Mouse (Mus musculus): ENCODE measurements around the gene Tfdp2. TPM values are rescaled to one million over a fixed set of nuclear protein-coding genes. Genes with fewer than 3 reads are reported as not detected.

The Tfdp2 gene
- polyA plus RNA-seq, 1 experiment from 2014 or later: 64.9 TPM

DNA sequence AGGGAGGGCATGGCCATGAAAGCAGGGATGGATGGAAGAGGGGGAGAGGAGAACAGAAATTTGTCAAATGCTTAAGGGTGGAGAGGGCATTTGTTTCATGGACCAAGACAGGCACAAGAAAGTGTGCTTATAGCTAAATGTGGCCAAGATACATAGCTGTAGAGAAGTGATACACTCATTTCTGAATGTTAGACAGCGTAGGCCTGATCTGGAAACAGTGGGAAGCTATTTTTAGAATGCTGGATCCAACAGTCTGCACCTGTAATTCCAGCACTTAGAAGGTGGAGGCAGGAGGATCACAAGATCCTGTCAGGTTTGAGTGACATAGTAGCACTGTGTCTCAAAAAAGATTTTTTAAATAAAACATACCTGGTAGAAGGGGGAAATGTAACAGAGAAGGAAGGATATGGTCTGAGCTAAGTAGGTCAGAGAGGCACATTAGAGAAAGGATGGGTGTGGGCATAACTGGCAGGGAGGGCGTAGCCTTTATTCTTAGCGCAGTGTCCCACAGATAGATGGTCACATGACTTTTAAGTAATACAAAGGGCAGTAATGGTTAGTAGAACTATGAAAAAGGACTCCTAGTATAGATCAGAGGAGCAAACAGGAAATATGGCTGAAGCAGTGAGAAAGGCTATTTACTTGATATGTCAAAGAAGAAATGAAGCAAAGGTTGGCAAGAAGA, 103.4 kb downstream of the Tfdp2 start:
- Histone ChIP-seq H3K27me3 (ENCODE audit: control insufficient read depth, insufficient read depth, low read length) (no peaks in the 10 kb centered on the region), H3K9ac (ENCODE audit: low read length) (no peak overlapping the region), H3K4me1 (ENCODE audit: control insufficient read depth, insufficient read depth, low read length) (no peaks in the 10 kb centered on the region), H3K4me2 (ENCODE audit: low read depth) (no peak overlapping the region), H3K9me3 (ENCODE audit: control insufficient read depth, low read length) (no peaks in the 10 kb centered on the region), H3K27ac (ENCODE audit: low read depth, low read length) (no peak overlapping the region), H3K4me3 (ENCODE audit: low read depth, low read length) (no peak overlapping the region), H3K36me3 (ENCODE audit: control insufficient read depth, insufficient read depth, low read length) (peaks cover 7% of the 10 kb centered on the region; the same call in 1 of the 2 replicates)
- WGBS: 95% methylated on average over 3 of the region's 3 CpGs
- ATAC-seq (ENCODE audit: insufficient read depth, low FRiP score, low TSS enrichment) (no peak), DNase-seq (ENCODE audit: low spot score) (no peak)

- 66% methylated on average over 3 of the region's 3 CpGs for WGBS
- no peaks in the 10 kb centered on the region for H3K27me3 ChIP-seq (ENCODE audit: control insufficient read depth, insufficient read depth, low read length)
- peaks cover 7% of the 10 kb centered on the region for H3K36me3 ChIP-seq (ENCODE audit: control insufficient read depth, insufficient read depth, low read length)
- no peak overlapping the region for H3K4me3 ChIP-seq (ENCODE audit: low read depth, low read length)
- ATAC-seq (ENCODE audit: insufficient read depth, low FRiP score, low TSS enrichment) (no peak), DNase-seq (ENCODE audit: low spot score) (no peak)
- H3K4me1 ChIP-seq (ENCODE audit: control insufficient read depth, insufficient read depth, low read length): no peaks in the 10 kb centered on the region
- no peaks in the 10 kb centered on the region for H3K9me3 ChIP-seq (ENCODE audit: control insufficient read depth, low read length)
- no peak overlapping the region for H3K27ac ChIP-seq (ENCODE audit: low read depth, low read length)
- H3K4me2 ChIP-seq (ENCODE audit: low read depth): no peak overlapping the region
- no peak overlapping the region for H3K9ac ChIP-seq (ENCODE audit: low read length)
These were observed 112.7 kb downstream of the Tfdp2 start for GRCm38 (mm10) chr9:96308816-96309215.

DNA sequence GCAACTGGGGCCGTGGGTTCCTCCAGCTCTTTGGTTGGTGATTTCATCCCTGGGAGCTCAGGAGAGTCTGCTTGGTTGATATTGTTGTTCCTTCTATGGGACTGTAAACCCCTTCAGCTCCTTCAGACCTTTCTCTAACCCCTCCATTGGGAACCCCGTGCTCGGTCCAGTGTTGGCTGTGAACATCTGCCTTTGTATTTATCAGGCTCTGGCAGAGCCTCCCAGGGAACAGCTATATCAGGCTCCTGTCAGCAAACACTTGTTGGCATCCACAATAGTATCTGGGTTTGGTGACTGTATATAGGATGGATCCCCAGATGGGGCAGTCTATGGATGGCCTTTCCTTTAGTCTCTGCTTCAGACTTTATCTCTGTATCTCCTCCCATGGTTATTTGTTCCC, 116.0 kb downstream of the Tfdp2 start:
- WGBS: 94% methylated on average over 3 of the region's 3 CpGs
- Histone ChIP-seq H3K4me1 (ENCODE audit: control insufficient read depth, insufficient read depth, low read length) (no peaks in the 10 kb centered on the region), H3K27ac (ENCODE audit: low read depth, low read length) (no peak overlapping the region), H3K27me3 (ENCODE audit: control insufficient read depth, insufficient read depth, low read length) (no peaks in the 10 kb centered on the region), H3K36me3 (ENCODE audit: control insufficient read depth, insufficient read depth, low read length) (peaks cover 7% of the 10 kb centered on the region), H3K4me2 (ENCODE audit: low read depth) (no peak overlapping the region), H3K9me3 (ENCODE audit: control insufficient read depth, low read length) (no peaks in the 10 kb centered on the region), H3K9ac (ENCODE audit: low read length) (no peak overlapping the region), H3K4me3 (ENCODE audit: low read depth, low read length) (no peak overlapping the region)
- ATAC-seq (ENCODE audit: insufficient read depth, low FRiP score, low TSS enrichment): no peak
- DNase-seq (ENCODE audit: low spot score): no peak

DNA sequence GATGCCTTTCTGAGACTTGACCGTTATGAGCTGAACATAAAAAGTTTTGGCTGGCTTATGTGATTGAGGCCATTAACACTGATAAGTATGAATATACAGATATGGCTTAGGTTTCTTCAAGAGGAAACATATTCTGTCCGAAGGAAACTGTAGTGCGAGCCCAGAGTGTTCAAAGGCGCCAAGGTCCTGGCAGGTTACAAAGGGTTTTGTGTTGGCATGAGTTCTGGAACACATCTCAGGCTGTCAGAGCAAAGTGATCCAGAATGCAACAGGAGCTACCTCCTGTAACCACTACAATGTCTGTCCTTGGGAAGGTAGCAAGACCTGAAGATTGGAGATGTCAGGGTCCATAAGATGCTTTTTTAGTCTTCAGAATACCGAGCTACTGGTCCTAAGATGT, 123.3 kb downstream of the Tfdp2 start:
- Histone ChIP-seq H3K27ac (ENCODE audit: low read depth, low read length) (no peak overlapping the region), H3K4me3 (ENCODE audit: low read depth, low read length) (no peak overlapping the region), H3K9ac (ENCODE audit: low read length) (no peak overlapping the region), H3K27me3 (ENCODE audit: control insufficient read depth, insufficient read depth, low read length) (no peaks in the 10 kb centered on the region), H3K9me3 (ENCODE audit: control insufficient read depth, low read length) (no peaks in the 10 kb centered on the region), H3K4me1 (ENCODE audit: control insufficient read depth, insufficient read depth, low read length) (no peaks in the 10 kb centered on the region), H3K4me2 (ENCODE audit: low read depth) (no peak overlapping the region), H3K36me3 (ENCODE audit: control insufficient read depth, insufficient read depth, low read length) (peaks cover 4% of the 10 kb centered on the region)
- no peak for ATAC-seq (ENCODE audit: insufficient read depth, low FRiP score, low TSS enrichment)
- DNase-seq (ENCODE audit: low spot score): no peak
- 96% methylated on average over 5 of the region's 5 CpGs for WGBS

GRCm38 (mm10) chr9:96320551-96320980, 124.5 kb downstream of the Tfdp2 start:
- H3K27ac ChIP-seq (ENCODE audit: low read depth, low read length): no peak overlapping the region
- ATAC-seq (ENCODE audit: insufficient read depth, low FRiP score, low TSS enrichment) (no peak), DNase-seq (ENCODE audit: low spot score) (no peak)
- no peak overlapping the region for H3K9ac ChIP-seq (ENCODE audit: low read length)
- no peaks in the 10 kb centered on the region for H3K4me1 ChIP-seq (ENCODE audit: control insufficient read depth, insufficient read depth, low read length)
- no peak overlapping the region for H3K4me3 ChIP-seq (ENCODE audit: low read depth, low read length)
- H3K27me3 ChIP-seq (ENCODE audit: control insufficient read depth, insufficient read depth, low read length): no peaks in the 10 kb centered on the region
- WGBS: 88% methylated on average over 6 of the region's 6 CpGs
- H3K9me3 ChIP-seq (ENCODE audit: control insufficient read depth, low read length): no peaks in the 10 kb centered on the region
- peaks cover 2% of the 10 kb centered on the region; the same call in 1 of the 2 replicates for H3K36me3 ChIP-seq (ENCODE audit: control insufficient read depth, insufficient read depth, low read length)
- H3K4me2 ChIP-seq (ENCODE audit: low read depth): no peak overlapping the region

DNA sequence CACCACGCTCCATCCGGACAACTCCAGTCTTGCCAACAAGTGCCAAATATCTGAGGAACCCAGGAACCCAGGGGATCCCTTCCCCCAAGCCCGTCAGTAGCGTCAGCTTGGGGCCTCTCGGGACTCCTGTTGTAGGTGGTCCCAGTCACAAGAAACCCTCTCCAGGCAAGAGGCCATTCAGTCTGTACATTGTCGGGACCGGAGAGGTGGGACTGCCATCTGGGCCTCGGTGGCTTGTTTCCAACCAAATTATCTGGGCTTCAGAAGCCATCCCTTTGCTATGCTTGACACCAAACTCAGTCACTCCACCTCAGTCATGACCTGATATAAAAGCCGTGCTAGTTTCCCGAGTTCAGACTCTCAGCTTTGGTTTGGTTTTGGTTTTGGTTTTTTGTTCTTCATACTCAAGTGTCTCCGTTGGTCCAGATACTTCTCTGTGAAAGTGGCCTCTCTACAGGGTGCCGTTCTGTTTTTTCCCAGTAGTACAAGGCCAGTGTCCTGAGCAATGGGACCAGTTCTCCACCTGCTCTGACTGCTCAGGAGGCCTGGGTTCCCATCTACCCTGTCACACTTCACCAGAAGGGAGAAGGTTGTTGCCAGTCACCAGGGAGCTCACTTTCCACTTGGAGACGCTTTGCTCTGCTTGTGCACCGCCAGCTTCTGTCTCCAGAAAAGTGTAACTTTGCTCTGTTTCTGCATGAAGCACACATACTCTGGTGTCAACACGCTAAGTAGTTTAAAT, 126.5 kb downstream of the Tfdp2 start:
- no peak overlapping the region for H3K4me2 ChIP-seq (ENCODE audit: low read depth)
- no peak overlapping the region for H3K4me3 ChIP-seq (ENCODE audit: low read depth, low read length)
- no peaks in the 10 kb centered on the region for H3K4me1 ChIP-seq (ENCODE audit: control insufficient read depth, insufficient read depth, low read length)
- H3K9ac ChIP-seq (ENCODE audit: low read length): no peak overlapping the region
- peaks cover 2% of the 10 kb centered on the region; the same call in 1 of the 2 replicates for H3K36me3 ChIP-seq (ENCODE audit: control insufficient read depth, insufficient read depth, low read length)
- H3K27me3 ChIP-seq (ENCODE audit: control insufficient read depth, insufficient read depth, low read length): no peaks in the 10 kb centered on the region
- WGBS: 89% methylated on average over 15 of the region's 15 CpGs
- no peaks in the 10 kb centered on the region for H3K9me3 ChIP-seq (ENCODE audit: control insufficient read depth, low read length)
- no peak for ATAC-seq (ENCODE audit: insufficient read depth, low FRiP score, low TSS enrichment)
- DNase-seq (ENCODE audit: low spot score): no peak
- H3K27ac ChIP-seq (ENCODE audit: low read depth, low read length): no peak overlapping the region

DNA sequence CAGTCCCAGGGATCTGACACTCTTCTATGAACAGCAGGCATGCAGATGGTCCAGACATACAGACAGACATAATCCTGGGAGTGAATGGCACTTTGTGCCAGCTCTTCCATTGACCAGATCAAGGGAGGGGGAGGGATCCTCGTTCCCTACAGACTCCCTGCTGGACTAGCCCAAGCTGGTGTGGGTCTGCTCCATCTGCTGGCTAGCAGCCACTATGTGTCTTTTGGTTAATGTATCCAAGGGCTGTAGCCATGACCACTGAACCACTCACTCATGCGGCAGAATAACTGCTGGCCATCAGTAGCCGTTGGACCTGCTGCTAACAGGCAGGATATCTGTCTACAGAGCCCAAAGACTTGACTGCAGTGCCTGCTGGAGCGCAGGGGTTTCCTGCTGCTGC, 128.4 kb downstream of the Tfdp2 start:
- Histone ChIP-seq H3K27ac (ENCODE audit: low read depth, low read length) (no peak overlapping the region), H3K9ac (ENCODE audit: low read length) (no peak overlapping the region), H3K4me1 (ENCODE audit: control insufficient read depth, insufficient read depth, low read length) (no peaks in the 10 kb centered on the region), H3K9me3 (ENCODE audit: control insufficient read depth, low read length) (no peaks in the 10 kb centered on the region), H3K4me2 (ENCODE audit: low read depth) (no peak overlapping the region), H3K27me3 (ENCODE audit: control insufficient read depth, insufficient read depth, low read length) (no peaks in the 10 kb centered on the region), H3K36me3 (ENCODE audit: control insufficient read depth, insufficient read depth, low read length) (no peaks in the 10 kb centered on the region; the same call in 1 of the 2 replicates), H3K4me3 (ENCODE audit: low read depth, low read length) (no peak overlapping the region)
- 57% methylated on average over 4 of the region's 4 CpGs for WGBS
- ATAC-seq (ENCODE audit: insufficient read depth, low FRiP score, low TSS enrichment) (peak; percentile 38; the same call in 1 of the 2 replicates), DNase-seq (ENCODE audit: low spot score) (no peak)

DNA sequence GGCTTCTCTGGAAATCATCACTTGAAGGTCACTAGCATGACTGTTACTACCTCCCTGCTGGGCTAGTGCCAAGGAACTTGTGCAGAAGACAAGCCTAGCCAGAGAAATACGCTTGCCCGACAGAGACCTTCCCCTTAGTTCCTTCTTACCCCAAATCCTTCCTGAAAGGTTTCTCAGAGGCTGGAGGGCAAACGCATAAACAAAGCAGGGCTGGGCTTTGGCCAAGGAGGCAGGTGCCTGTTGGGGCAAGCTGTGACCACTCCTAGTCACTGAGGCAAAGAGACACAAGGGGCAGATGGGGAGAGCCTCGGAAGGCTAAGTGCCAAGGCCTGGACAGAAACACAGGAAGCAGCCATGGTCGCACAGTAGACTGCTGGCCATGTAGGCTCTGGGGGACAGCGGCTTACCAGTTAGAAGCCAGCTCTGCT, 130.4 kb downstream of the Tfdp2 start:
- Histone ChIP-seq H3K36me3 (ENCODE audit: control insufficient read depth, insufficient read depth, low read length) (no peaks in the 10 kb centered on the region; the same call in none of the 2 replicates), H3K27me3 (ENCODE audit: control insufficient read depth, insufficient read depth, low read length) (no peaks in the 10 kb centered on the region), H3K27ac (ENCODE audit: low read depth, low read length) (no peak overlapping the region), H3K9me3 (ENCODE audit: control insufficient read depth, low read length) (no peaks in the 10 kb centered on the region), H3K4me1 (ENCODE audit: control insufficient read depth, insufficient read depth, low read length) (no peaks in the 10 kb centered on the region), H3K4me2 (ENCODE audit: low read depth) (no peak overlapping the region), H3K9ac (ENCODE audit: low read length) (no peak overlapping the region), H3K4me3 (ENCODE audit: low read depth, low read length) (no peak overlapping the region)
- ATAC-seq (ENCODE audit: insufficient read depth, low FRiP score, low TSS enrichment): no peak
- WGBS: 91% methylated on average over 6 of the region's 6 CpGs
- DNase-seq (ENCODE audit: low spot score): no peak

GRCm38 (mm10) chr9:96328226-96328625, 132.2 kb downstream of the Tfdp2 start:
- DNase-seq (ENCODE audit: low spot score): no peak
- Histone ChIP-seq H3K4me1 (ENCODE audit: control insufficient read depth, insufficient read depth, low read length) (no peaks in the 10 kb centered on the region), H3K9me3 (ENCODE audit: control insufficient read depth, low read length) (no peaks in the 10 kb centered on the region), H3K4me3 (ENCODE audit: low read depth, low read length) (no peak overlapping the region), H3K4me2 (ENCODE audit: low read depth) (no peak overlapping the region), H3K36me3 (ENCODE audit: control insufficient read depth, insufficient read depth, low read length) (no peaks in the 10 kb centered on the region; the same call in none of the 2 replicates), H3K9ac (ENCODE audit: low read length) (no peak overlapping the region), H3K27me3 (ENCODE audit: control insufficient read depth, insufficient read depth, low read length) (no peaks in the 10 kb centered on the region), H3K27ac (ENCODE audit: low read depth, low read length) (no peak overlapping the region)
- 90% methylated on average over 4 of the region's 4 CpGs for WGBS
- no peak for ATAC-seq (ENCODE audit: insufficient read depth, low FRiP score, low TSS enrichment)
